Mouse (Mus musculus) myocyte (in vitro differentiated cells): ENCODE data around the gene Gm6614.

Experiments
- CEBPB ChIP-seq: IDR thresholded peaks from 2 replicates; pipeline ENCODE4 v1.6.1; 2011; ENCODE audit warnings: mild to moderate bottlenecking, moderate library complexity; ENCODE audit not compliant: poor library complexity, insufficient read depth, severe bottlenecking
- MAX ChIP-seq: IDR thresholded peaks from one replicate; pipeline ENCODE4 v1.6.1; 2011; ENCODE audit warnings: low read depth, mild to moderate bottlenecking, control low read depth
- MYOD1 ChIP-seq, 3 experiments: IDR thresholded peaks; one replicate each; pipeline ENCODE4 v1.6.1; 2011; ENCODE audit warnings: control low read depth in 2 of 3, low read depth in 2 of 3, mild to moderate bottlenecking in 2 of 3, moderate library complexity in 1 of 3; ENCODE audit not compliant: insufficient read length in 2 of 3, control insufficient read depth in 1 of 3
- POLR2A ChIP-seq: IDR thresholded peaks from one replicate; pipeline ENCODE4 v1.6.1; 2011; ENCODE audit warnings: low read depth, mild to moderate bottlenecking, control low read depth, moderate library complexity; ENCODE audit not compliant: insufficient read length
- POLR2AphosphoS2 ChIP-seq: IDR thresholded peaks from one replicate; pipeline ENCODE4 v1.6.1; 2011; ENCODE audit warnings: low read depth, control low read depth; ENCODE audit not compliant: insufficient read length
- REST ChIP-seq: IDR thresholded peaks from one replicate; pipeline ENCODE4 v1.6.1; 2011; ENCODE audit warnings: mild to moderate bottlenecking, control low read depth, moderate library complexity; ENCODE audit not compliant: insufficient read depth, insufficient read length
- TCF12 ChIP-seq: IDR thresholded peaks from one replicate; pipeline ENCODE4 v1.6.1; 2011; ENCODE audit warnings: mild to moderate bottlenecking, control low read depth; ENCODE audit not compliant: poor library complexity, insufficient read depth, severe bottlenecking
- TCF3 ChIP-seq: IDR thresholded peaks from one replicate; pipeline ENCODE4 v1.6.1; 2011; ENCODE audit warnings: low read depth, control low read depth; ENCODE audit not compliant: insufficient read length

- no peak for TF ChIP-seq MYOD1 (IDR thresholded peaks at IDR 0.05; ENCODE audit: control insufficient read depth in 1 of 3, insufficient read length in 2 of 3, low read depth in 2 of 3)
- TF ChIP-seq POLR2AphosphoS2, result no peak
- no peak for TF ChIP-seq CEBPB
- no peak for TF ChIP-seq POLR2A
- no peak for TF ChIP-seq TCF12
- no peak for TF ChIP-seq MAX
- TF ChIP-seq TCF3, result no peak
- no peak for TF ChIP-seq REST
Observed at GRCm38 (mm10) chr6:141940451-141940850, 70.8 kb downstream of the Gm6614 start.
